Mouse (Mus musculus) heart, postnatal 0 days (tissue): ENCODE data around the gene Chaf1a.

Source experiments
- CTCF ChIP-seq: IDR thresholded peaks from 2 replicates; pipeline ENCODE4 v1.5.1; 2016; ENCODE audit warnings: antibody characterized with exemption, control low read depth, low read depth
- EP300 ChIP-seq: IDR thresholded peaks from 2 replicates; pipeline ENCODE4 v1.6.1; 2016; ENCODE audit warnings: antibody characterized with exemption, low read depth

GRCm38 (mm10) chr17:56092794-56093193 is 52.6 kb downstream of the Chaf1a start:
- no peak for TF ChIP-seq EP300
- TF ChIP-seq CTCF = no peak
